Mouse (Mus musculus) stomach, embryonic 15.5 days (tissue): ENCODE measurements around the gene Itfg2. TPM values are rescaled to one million over a fixed set of nuclear protein-coding genes. Genes with fewer than 3 reads are reported as not detected.
"Not testable (repeated sequence)": the region's sequence is repeated elsewhere in the genome, so short reads cannot be mapped to it uniquely, and the experiment has no call there.

ENCODE experiments used
- ATAC-seq: fragments of 200-750 bp; cut with Nextera tagmentation; 2 replicates; pipeline ENCODE4 v1.8.0; 2017; ENCODE audit warnings: low read depth, moderate number of reproducible peaks, moderate TSS enrichment; ENCODE audit not compliant: insufficient read depth, low FRiP score
- H3K27ac ChIP-seq: fragments of 300-500 bp; sonication (generic); 2 replicates; pipeline ENCODE4 v1.5.1; 2015; ENCODE audit warnings: mild to moderate bottlenecking, inconsistent platforms
- H3K27me3 ChIP-seq: fragments of 300-500 bp; sonication (generic); replicated peaks from 2 replicates; pipeline ENCODE4 v1.6.1; 2015; ENCODE audit warnings: inconsistent platforms
- H3K36me3 ChIP-seq: fragments of 300-500 bp; sonication (generic); 2 replicates; pipeline ENCODE4 v1.6.1; 2015; ENCODE audit warnings: inconsistent platforms
- H3K4me1 ChIP-seq: fragments of 300-500 bp; sonication (generic); 2 replicates; pipeline ENCODE4 v1.6.1; 2015; ENCODE audit warnings: inconsistent platforms
- H3K4me2 ChIP-seq: fragments of 300-500 bp; sonication (generic); 2 replicates; pipeline ENCODE4 v1.6.1; 2015; ENCODE audit warnings: mild to moderate bottlenecking, inconsistent platforms
- H3K4me3 ChIP-seq: fragments of 300-500 bp; sonication (generic); replicated peaks from 2 replicates; pipeline ENCODE4 v1.5.1; 2015; ENCODE audit warnings: inconsistent platforms
- H3K9ac ChIP-seq: fragments of 300-500 bp; sonication (generic); 2 replicates; pipeline ENCODE4 v1.6.1; 2015; ENCODE audit warnings: inconsistent platforms
- H3K9me3 ChIP-seq: fragments of 300-500 bp; sonication (generic); 2 replicates; pipeline ENCODE4 v1.6.1; 2016; ENCODE audit warnings: inconsistent platforms
- WGBS: fragments of 180-500 bp; shearing (Covaris S2); methylation state at CpG from one replicate; pipeline ENCODE4 v1.1.7; 2015; 5-methylcytosine and 5-hydroxymethylcytosine counted together
- polyA plus RNA-seq: library from polyadenylated mRNA; unstranded; fragments of >200 nt; fragmentation: Nextera tagmentation; extraction: Ambion mirVana; gene quantifications from 2 replicates; pipeline ENCODE4 v1.2.1, GENCODE M21; 2015

Itfg2 gene
- polyA plus RNA-seq, 1 experiment from 2014 or later, result 29.0 TPM

- Histone ChIP-seq H3K4me3 (no peak overlapping the region), H3K27me3 (no peaks in the 10 kb centered on the region), H3K27ac (no peak overlapping the region), H3K9me3 (no peaks in the 10 kb centered on the region), H3K9ac (no peak overlapping the region), H3K36me3 (peaks cover 16% of the 10 kb centered on the region), H3K4me1 (0 out of 2 replicates have a peak, but pooled peaks cover 6% of the 10 kb centered on the region), H3K4me2 (no peak overlapping the region)
- no peak for ATAC-seq
- WGBS, result 49% methylated on average over 5 of the region's 5 CpGs
Measured at GRCm38 (mm10) chr6:128404708-128405107, 20.0 kb downstream of the Itfg2 start.

DNA sequence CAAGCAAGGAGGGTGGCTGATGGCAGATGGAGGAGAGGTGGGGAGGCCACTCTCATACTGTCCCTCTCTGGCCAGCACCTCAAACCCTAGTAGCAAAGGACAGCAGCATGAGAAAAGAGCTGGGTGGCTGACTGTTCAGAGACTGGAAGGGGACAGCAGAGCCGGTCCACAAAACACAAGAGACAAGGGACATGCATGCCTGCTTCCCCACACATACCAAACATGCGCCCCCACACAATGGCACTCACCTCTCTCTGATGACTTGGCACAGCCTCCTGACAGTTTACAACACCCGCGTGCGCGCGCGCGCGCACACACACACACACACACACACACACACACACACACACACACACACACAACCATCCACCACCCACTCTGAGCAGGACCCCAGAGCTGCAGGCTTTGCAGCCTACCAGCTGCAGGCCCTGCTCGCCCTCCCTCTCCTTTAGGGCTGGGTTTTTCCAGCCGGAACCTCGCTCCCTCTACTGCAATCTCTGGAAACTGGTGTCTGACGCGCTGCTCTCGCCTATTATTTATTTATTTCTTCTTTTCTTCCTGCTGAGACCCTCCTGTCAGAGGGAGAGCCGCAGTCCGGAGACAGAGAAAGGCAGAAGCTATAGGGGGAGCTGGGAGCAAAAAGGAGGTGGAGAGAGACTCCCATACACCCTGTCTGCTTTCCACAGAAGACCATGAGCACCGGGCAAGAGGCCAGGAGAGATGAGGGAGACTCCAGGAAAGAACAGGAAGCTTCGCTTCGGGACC lies 25.1 kb downstream of the Itfg2 start:
- no peaks in the 10 kb centered on the region for H3K9me3 ChIP-seq
- WGBS, result 37% methylated on average over 21 of the region's 21 CpGs
- peak overlapping the region; percentile 49 for H3K4me2 ChIP-seq
- no peak overlapping the region for H3K27ac ChIP-seq
- H3K27me3 ChIP-seq, result no peaks in the 10 kb centered on the region
- peak overlapping the region; percentile 24; the same call in 1 of the 2 replicates for H3K4me3 ChIP-seq
- no peak overlapping the region for H3K9ac ChIP-seq
- no peaks in the 10 kb centered on the region for H3K36me3 ChIP-seq
- ATAC-seq, result peak; percentile 61
- peaks cover 10% of the 10 kb centered on the region; the same call in 1 of the 2 replicates for H3K4me1 ChIP-seq

DNA sequence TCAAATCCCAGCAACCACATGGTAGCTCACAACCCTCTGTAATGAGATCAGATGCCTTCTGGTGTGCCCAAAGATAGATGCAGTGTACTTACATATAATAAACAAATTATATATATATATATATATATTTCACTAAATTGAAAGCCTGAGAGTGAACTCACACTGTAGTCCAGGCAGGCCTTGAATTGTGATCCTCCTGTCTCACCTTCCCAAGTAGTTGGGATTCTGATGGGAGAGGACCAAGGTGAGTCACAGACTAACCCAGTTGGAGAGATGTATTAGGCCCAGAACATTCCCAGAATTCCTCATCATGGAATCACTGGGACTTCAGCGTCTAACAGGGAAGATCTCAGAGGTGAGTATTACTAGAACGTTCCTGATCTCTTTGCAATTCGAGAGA lies 25.7 kb downstream of the Itfg2 start, which contains the start of gene Nrip2:
Gene Nrip2, plus strand, starts transcription at position 301 of the 400 bp plus-strand sequence.
- no peaks in the 10 kb centered on the region for H3K9me3 ChIP-seq
- WGBS, result 63% methylated on average over 3 of the region's 3 CpGs
- no peaks in the 10 kb centered on the region for H3K27me3 ChIP-seq
- H3K27ac ChIP-seq, result no peak within 1 kb of the TSS
- H3K4me1 ChIP-seq, result peaks cover 10% of the 10 kb centered on the region; the same call in 1 of the 2 replicates
- ATAC-seq, result no peak
- H3K9ac ChIP-seq, result no peak within 1 kb of the TSS
- H3K36me3 ChIP-seq, result no peaks in the 10 kb centered on the region
- peak within 1 kb of the TSS; percentile 24; the same call in 1 of the 2 replicates for H3K4me3 ChIP-seq
- H3K4me2 ChIP-seq, result peak within 1 kb of the TSS; percentile 49

DNA sequence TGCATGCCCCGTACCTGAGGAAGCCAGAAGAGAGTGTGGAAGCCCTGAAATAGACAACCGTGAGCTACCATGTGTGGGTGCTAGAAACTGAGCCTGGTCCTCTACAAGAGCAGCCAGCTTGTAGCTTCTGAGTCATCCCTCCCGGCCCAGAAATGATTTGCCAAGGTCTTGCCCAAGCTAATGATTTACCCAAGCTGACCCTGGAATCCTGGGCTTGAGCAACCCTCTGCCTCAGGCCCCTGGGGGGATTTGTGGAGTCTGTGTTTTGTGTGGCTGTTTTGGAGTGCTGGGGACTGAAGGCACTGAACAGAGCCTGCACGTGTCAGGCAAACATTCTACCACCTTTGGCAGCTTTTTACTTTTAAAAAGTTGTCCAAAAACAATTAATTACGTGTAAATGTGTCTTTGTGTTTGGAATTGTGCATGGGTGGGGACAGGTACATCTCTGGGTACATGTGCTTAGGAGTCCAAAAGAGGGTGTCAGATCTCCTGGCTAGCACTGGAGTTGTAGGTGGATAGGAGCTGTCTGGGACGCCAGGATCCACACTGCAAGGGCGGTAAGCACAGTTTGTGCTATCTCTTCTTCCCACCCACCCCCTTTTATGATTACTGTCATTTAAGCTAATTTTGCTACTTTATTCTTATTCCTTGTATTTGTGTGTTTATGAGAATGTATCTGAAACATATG lies 27.0 kb downstream of the Itfg2 start:
- 65% methylated on average over 7 of the region's 7 CpGs for WGBS
- H3K36me3 ChIP-seq, result no peaks in the 10 kb centered on the region
- no peak; the same call in 1 of the 2 replicates for ATAC-seq
- no peak overlapping the region for H3K27ac ChIP-seq
- H3K27me3 ChIP-seq, result no peaks in the 10 kb centered on the region
- peaks cover 10% of the 10 kb centered on the region; the same call in 1 of the 2 replicates for H3K4me1 ChIP-seq
- no peak overlapping the region for H3K9ac ChIP-seq
- H3K4me2 ChIP-seq, result no peak overlapping the region
- H3K4me3 ChIP-seq, result no peak overlapping the region
- H3K9me3 ChIP-seq, result no peaks in the 10 kb centered on the region

GRCm38 (mm10) chr6:128390683-128391082 lies 34.0 kb downstream of the Itfg2 start:
- H3K4me3 ChIP-seq, result no peak overlapping the region
- H3K27ac ChIP-seq, result no peak overlapping the region
- H3K36me3 ChIP-seq, result no peaks in the 10 kb centered on the region
- no peaks in the 10 kb centered on the region for H3K27me3 ChIP-seq
- no peak overlapping the region for H3K4me2 ChIP-seq
- no peaks in the 10 kb centered on the region for H3K4me1 ChIP-seq
- no peaks in the 10 kb centered on the region for H3K9me3 ChIP-seq
- H3K9ac ChIP-seq, result no peak overlapping the region
- ATAC-seq, result no peak
- 30% methylated on average over 1 of the region's 1 CpGs for WGBS

GRCm38 (mm10) chr6:128389185-128389584 lies 35.5 kb downstream of the Itfg2 start:
- no peak overlapping the region for H3K4me2 ChIP-seq
- ATAC-seq, result no peak
- no peak overlapping the region for H3K9ac ChIP-seq
- no peaks in the 10 kb centered on the region for H3K9me3 ChIP-seq
- H3K27me3 ChIP-seq, result no peaks in the 10 kb centered on the region
- no peak overlapping the region for H3K27ac ChIP-seq
- H3K4me3 ChIP-seq, result no peak overlapping the region
- no peaks in the 10 kb centered on the region for H3K36me3 ChIP-seq
- H3K4me1 ChIP-seq, result no peaks in the 10 kb centered on the region
- WGBS, result 64% methylated on average over 1 of the region's 1 CpGs

- Histone ChIP-seq H3K4me1 (no peaks in the 10 kb centered on the region), H3K9ac (no peak overlapping the region), H3K27ac (no peak overlapping the region), H3K27me3 (no peaks in the 10 kb centered on the region), H3K4me2 (no peak overlapping the region), H3K9me3 (no peaks in the 10 kb centered on the region), H3K4me3 (no peak overlapping the region), H3K36me3 (no peaks in the 10 kb centered on the region)
- 65% methylated on average over 1 of the region's 1 CpGs for WGBS
- no peak for ATAC-seq
Measured at GRCm38 (mm10) chr6:128385026-128385425, 39.7 kb downstream of the Itfg2 start.

DNA sequence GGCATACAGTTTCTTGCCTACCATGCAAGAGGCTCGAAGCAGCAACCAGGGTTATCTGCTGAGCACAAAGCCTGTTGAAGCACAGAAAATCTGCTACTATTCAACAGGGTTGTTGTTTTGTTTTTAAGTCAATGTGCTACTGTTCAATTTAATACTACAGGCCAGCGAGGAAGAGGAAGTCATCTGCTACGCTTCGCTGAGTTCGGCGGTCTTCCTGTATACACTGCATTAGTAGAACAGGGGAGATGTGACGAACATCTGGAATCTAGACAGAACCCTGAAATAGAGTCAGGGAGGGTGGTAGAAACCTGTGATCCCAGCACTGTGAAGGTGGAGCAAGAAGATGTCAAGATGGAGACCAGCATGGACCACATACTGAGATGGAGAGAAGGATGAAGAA lies 41.0 kb downstream of the Itfg2 start:
- Histone ChIP-seq H3K27me3 (no peaks in the 10 kb centered on the region), H3K9ac (no peak overlapping the region), H3K4me1 (no peaks in the 10 kb centered on the region), H3K36me3 (no peaks in the 10 kb centered on the region), H3K4me3 (no peak overlapping the region), H3K9me3 (no peaks in the 10 kb centered on the region), H3K4me2 (no peak overlapping the region), H3K27ac (no peak overlapping the region)
- no peak for ATAC-seq
- WGBS, result 75% methylated on average over 7 of the region's 7 CpGs

- WGBS, result 67% methylated on average over 3 of the region's 3 CpGs
- no peak for ATAC-seq
- H3K36me3 ChIP-seq, result 0 out of 2 replicates have a peak, but pooled peaks cover 3% of the 10 kb centered on the region
- H3K4me2 ChIP-seq, result no peak overlapping the region
- no peak overlapping the region for H3K4me3 ChIP-seq
- no peak overlapping the region for H3K9ac ChIP-seq
- H3K27ac ChIP-seq, result no peak overlapping the region
- H3K27me3 ChIP-seq, result no peaks in the 10 kb centered on the region
- no peaks in the 10 kb centered on the region for H3K9me3 ChIP-seq
- no peaks in the 10 kb centered on the region for H3K4me1 ChIP-seq
Measured at GRCm38 (mm10) chr6:128381254-128381653, 43.5 kb downstream of the Itfg2 start.

GRCm38 (mm10) chr6:128380594-128381167 lies 44.0 kb downstream of the Itfg2 start:
- 61% methylated on average over 1 of the region's 1 CpGs for WGBS
- not testable (repeated sequence) for H3K9ac ChIP-seq, H3K27me3 ChIP-seq, H3K27ac ChIP-seq, H3K9me3 ChIP-seq, H3K36me3 ChIP-seq, H3K4me3 ChIP-seq, H3K4me2 ChIP-seq, ATAC-seq, H3K4me1 ChIP-seq

GRCm38 (mm10) chr6:128379636-128380035 lies 45.1 kb downstream of the Itfg2 start:
- no peak overlapping the region for H3K4me3 ChIP-seq
- peaks cover 11% of the 10 kb centered on the region; the same call in 1 of the 2 replicates for H3K36me3 ChIP-seq
- WGBS, result 82% methylated on average over 16 of the region's 16 CpGs
- no peaks in the 10 kb centered on the region for H3K9me3 ChIP-seq
- no peak overlapping the region for H3K9ac ChIP-seq
- H3K27ac ChIP-seq, result no peak overlapping the region
- no peaks in the 10 kb centered on the region for H3K27me3 ChIP-seq
- no peaks in the 10 kb centered on the region for H3K4me1 ChIP-seq
- no peak for ATAC-seq
- no peak overlapping the region for H3K4me2 ChIP-seq
